Mouse (Mus musculus): ENCODE measurements around the gene Tmc3.

DNA sequence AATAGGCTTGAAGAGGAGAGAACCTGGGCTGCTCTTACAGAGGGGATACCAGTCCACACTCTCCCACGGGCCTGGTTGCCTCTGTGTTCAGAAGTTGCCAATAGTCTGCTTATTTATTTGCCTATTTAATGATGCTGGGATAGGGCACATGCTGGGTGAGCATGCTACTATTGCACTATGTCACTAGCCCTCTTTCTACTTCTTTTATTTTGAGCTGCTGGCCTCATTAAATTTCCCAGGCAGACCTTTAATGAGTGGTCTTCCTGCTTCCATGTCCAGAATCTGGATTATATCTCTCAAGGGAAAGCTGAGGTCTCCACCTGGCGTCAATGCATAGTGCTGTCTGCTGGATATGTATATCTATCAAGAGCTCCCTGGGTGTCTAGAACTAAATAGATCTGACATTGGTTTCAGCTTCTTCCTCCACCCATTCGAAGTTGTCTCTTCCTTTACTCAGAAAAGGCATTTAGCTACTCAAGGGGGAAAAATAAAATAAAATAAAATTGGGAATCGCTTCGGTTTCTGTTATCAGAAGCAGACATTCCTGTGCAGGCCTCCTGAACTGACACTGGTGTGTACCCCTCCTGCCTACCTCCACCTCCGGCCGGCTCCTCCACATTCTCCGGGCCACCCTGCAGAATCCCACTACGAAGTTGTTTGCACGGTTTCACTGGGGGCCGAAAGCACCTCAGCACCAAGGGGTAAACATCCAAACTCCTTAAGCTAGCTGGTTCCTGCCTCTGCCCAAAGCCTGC, 46.5 kb downstream of the Tmc3 start:
- no peak for TF ChIP-seq CTCF (conservative IDR thresholded peaks at IDR 0.05; ENCODE audit: insufficient read depth, insufficient read length, low read depth, low read length)
- no peak for TF ChIP-seq POLR2A (IDR thresholded peaks at IDR 0.05; ENCODE audit: low read depth, low read length)

Measured in kidney, adult 2 months (tissue).